Mouse (Mus musculus): Measurements from ENCODE around the gene Cmip. TPM values are rescaled to one million over a fixed set of nuclear protein-coding genes. Genes with fewer than 3 reads are reported as not detected.

Gene Cmip
- polyA plus RNA-seq (2011; ENCODE audit: insufficient read length, low read depth, missing spikeins): 31.0 and 40.2 TPM in 2 replicates

- Histone ChIP-seq H3K4me3 (ENCODE audit: insufficient read depth, low read length) (peak within 1 kb of the TSS; percentile 86), H3K4me1 (ENCODE audit: control insufficient read depth, insufficient read depth, low read length) (peaks cover 7% of the 10 kb centered on the region; the same call in 1 of the 2 replicates), H3K27ac (ENCODE audit: insufficient read depth, low read length) (peak within 1 kb of the TSS; percentile 79)
- TF ChIP-seq CTCF (IDR thresholded peaks at IDR 0.05; ENCODE audit: borderline replicate concordance, insufficient read depth, low read length) (no peak), POLR2A (IDR thresholded peaks at IDR 0.05; ENCODE audit: low read depth, low read length) (no peak)
Observed at GRCm38 (mm10) chr8:117257029-117257820, at the start of gene Cmip. Gene Cmip, plus strand, starts transcription at chr8:117257064.

DNA sequence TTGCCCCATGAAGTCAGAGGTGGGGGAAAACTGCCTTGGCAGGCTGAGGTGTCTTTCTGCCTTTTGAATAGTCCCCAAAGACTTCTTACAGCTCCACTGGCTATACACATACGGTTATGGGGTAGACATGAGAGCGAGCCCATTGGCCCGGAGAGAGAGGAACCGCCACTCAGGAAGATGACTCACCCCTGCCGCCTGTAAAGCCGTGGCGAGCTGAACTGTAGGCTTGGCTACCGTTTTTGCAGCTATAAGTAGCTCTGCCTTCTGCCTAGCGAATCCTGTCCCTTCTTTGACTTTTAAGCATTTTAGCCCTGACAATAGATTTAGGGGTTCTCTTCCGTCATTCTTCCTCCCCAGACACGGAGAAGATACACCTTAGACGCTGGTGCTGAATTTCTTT, 47.7 kb upstream of the Cmip start:
- TF ChIP-seq CTCF (IDR thresholded peaks at IDR 0.05; ENCODE audit: borderline replicate concordance, insufficient read depth, low read length): no peak
- no peak for TF ChIP-seq POLR2A (IDR thresholded peaks at IDR 0.05; ENCODE audit: low read depth, low read length)
- Histone ChIP-seq H3K4me1 (ENCODE audit: control insufficient read depth, insufficient read depth, low read length) (no peaks in the 10 kb centered on the region), H3K4me3 (ENCODE audit: insufficient read depth, low read length) (no peak overlapping the region), H3K27ac (ENCODE audit: insufficient read depth, low read length) (no peak overlapping the region)

DNA sequence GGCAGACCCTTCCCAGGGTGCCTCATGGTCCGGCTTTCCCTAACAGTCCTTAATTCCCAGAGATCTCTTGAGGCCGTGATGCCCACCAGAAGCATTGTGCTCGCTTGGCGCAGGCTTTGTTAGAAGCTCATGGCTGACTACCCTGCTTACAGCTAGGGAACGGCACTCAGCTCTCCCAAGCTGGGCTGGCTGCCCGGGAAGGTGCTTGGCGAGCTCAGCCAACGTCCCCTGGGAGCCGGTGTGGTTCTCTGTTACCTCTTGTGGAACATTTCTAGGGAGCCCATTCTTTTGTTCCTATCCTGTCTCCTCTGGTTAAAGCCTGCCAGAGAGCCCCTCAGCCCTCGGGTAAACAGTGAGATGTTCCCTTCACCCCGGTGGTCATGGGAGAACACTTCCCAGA, 44.8 kb upstream of the Cmip start:
- Histone ChIP-seq H3K4me1 (ENCODE audit: control insufficient read depth, insufficient read depth, low read length) (no peaks in the 10 kb centered on the region), H3K4me3 (ENCODE audit: insufficient read depth, low read length) (no peak overlapping the region), H3K27ac (ENCODE audit: insufficient read depth, low read length) (no peak overlapping the region)
- TF ChIP-seq POLR2A (IDR thresholded peaks at IDR 0.05; ENCODE audit: low read depth, low read length): no peak
- TF ChIP-seq CTCF (IDR thresholded peaks at IDR 0.05; ENCODE audit: borderline replicate concordance, insufficient read depth, low read length): no peak

- Histone ChIP-seq H3K4me3 (ENCODE audit: insufficient read depth, low read length) (no peak overlapping the region), H3K27ac (ENCODE audit: insufficient read depth, low read length) (no peak overlapping the region), H3K4me1 (ENCODE audit: control insufficient read depth, insufficient read depth, low read length) (no peaks in the 10 kb centered on the region)
- TF ChIP-seq CTCF (IDR thresholded peaks at IDR 0.05; ENCODE audit: borderline replicate concordance, insufficient read depth, low read length) (no peak), POLR2A (IDR thresholded peaks at IDR 0.05; ENCODE audit: low read depth, low read length) (no peak)
Observed at GRCm38 (mm10) chr8:117217724-117218123, 39.1 kb upstream of the Cmip start.

DNA sequence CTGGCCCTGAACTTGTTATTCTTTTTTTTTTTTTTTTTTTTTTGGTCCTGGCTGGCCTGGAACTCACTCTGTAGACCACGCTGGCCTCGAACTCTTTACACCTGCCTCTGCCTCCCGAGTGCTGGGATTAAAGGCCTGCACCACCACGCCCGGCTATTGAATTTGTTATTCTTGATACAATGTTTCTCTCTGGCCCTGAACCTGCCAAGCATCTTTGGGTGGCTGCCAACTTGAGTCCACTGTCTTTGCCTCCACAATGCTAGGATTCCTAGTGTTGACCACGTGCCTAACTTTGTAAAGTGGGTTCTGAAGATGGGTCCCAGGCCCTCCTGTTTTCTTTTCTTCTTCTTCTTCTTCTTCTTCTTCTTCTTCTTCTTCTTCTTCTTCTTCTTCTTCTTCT, 34.5 kb upstream of the Cmip start:
- Histone ChIP-seq H3K4me1 (ENCODE audit: control insufficient read depth, insufficient read depth, low read length) (no peaks in the 10 kb centered on the region), H3K27ac (ENCODE audit: insufficient read depth, low read length) (no peak overlapping the region), H3K4me3 (ENCODE audit: insufficient read depth, low read length) (no peak overlapping the region)
- TF ChIP-seq CTCF (IDR thresholded peaks at IDR 0.05; ENCODE audit: borderline replicate concordance, insufficient read depth, low read length): no peak
- TF ChIP-seq POLR2A (IDR thresholded peaks at IDR 0.05; ENCODE audit: low read depth, low read length): no peak

- Histone ChIP-seq H3K4me1 (ENCODE audit: control insufficient read depth, insufficient read depth, low read length) (no peaks in the 10 kb centered on the region), H3K4me3 (ENCODE audit: insufficient read depth, low read length) (no peak overlapping the region), H3K27ac (ENCODE audit: insufficient read depth, low read length) (no peak overlapping the region)
- TF ChIP-seq POLR2A (IDR thresholded peaks at IDR 0.05; ENCODE audit: low read depth, low read length) (no peak), CTCF (IDR thresholded peaks at IDR 0.05; ENCODE audit: borderline replicate concordance, insufficient read depth, low read length) (peak; percentile 84)
Observed at GRCm38 (mm10) chr8:117224630-117225029, 32.2 kb upstream of the Cmip start.

DNA sequence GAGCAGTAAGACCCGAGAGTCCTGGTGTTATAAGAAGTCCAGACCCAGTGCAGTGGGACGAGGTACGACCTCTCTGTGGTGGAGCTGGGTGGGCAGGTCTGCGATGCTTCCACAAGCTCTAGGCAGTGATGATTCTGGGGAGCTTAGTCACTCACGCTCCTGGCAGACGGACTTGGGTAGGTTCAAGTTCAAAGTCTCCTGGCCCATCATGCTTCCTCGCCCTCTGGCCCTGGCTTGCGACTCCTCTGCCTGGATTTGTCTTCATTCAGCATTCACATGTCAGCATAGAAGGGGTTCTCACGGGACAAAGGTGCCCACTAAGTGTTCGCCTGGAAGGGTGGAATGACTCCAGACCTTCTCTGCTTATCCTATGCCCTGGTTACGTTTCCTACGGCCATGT, 30.6 kb upstream of the Cmip start:
- TF ChIP-seq POLR2A (IDR thresholded peaks at IDR 0.05; ENCODE audit: low read depth, low read length) (no peak), CTCF (IDR thresholded peaks at IDR 0.05; ENCODE audit: borderline replicate concordance, insufficient read depth, low read length) (no peak)
- Histone ChIP-seq H3K4me3 (ENCODE audit: insufficient read depth, low read length) (no peak overlapping the region), H3K27ac (ENCODE audit: insufficient read depth, low read length) (no peak overlapping the region), H3K4me1 (ENCODE audit: control insufficient read depth, insufficient read depth, low read length) (no peaks in the 10 kb centered on the region)

GRCm38 (mm10) chr8:117227339-117227738, 29.5 kb upstream of the Cmip start:
- Histone ChIP-seq H3K27ac (ENCODE audit: insufficient read depth, low read length) (no peak overlapping the region), H3K4me1 (ENCODE audit: control insufficient read depth, insufficient read depth, low read length) (no peaks in the 10 kb centered on the region), H3K4me3 (ENCODE audit: insufficient read depth, low read length) (no peak overlapping the region)
- TF ChIP-seq CTCF (IDR thresholded peaks at IDR 0.05; ENCODE audit: borderline replicate concordance, insufficient read depth, low read length) (no peak), POLR2A (IDR thresholded peaks at IDR 0.05; ENCODE audit: low read depth, low read length) (no peak)

DNA sequence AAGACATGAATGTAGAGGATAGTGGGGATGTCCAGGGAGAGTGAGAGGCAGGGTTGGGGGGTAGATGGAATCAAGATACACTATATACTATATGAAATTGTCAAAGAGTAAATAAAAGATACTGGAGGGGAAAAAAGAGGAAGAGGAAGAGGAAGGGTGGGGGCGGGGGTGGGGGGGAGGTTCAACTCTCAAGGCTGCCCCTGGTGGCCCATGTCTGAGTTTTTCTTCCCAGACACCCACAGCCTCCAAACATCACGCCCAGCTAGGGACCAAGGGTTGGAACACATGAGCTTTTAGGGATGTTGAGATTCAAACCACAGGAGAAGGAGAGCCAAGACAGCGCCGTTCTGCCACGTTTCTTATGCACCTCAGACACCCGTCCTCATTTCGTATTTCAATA, 23.7 kb upstream of the Cmip start:
- Histone ChIP-seq H3K4me3 (ENCODE audit: insufficient read depth, low read length) (no peak overlapping the region), H3K4me1 (ENCODE audit: control insufficient read depth, insufficient read depth, low read length) (no peaks in the 10 kb centered on the region), H3K27ac (ENCODE audit: insufficient read depth, low read length) (no peak overlapping the region)
- TF ChIP-seq CTCF (IDR thresholded peaks at IDR 0.05; ENCODE audit: borderline replicate concordance, insufficient read depth, low read length) (no peak), POLR2A (IDR thresholded peaks at IDR 0.05; ENCODE audit: low read depth, low read length) (no peak)

- no peak overlapping the region for H3K27ac ChIP-seq (ENCODE audit: insufficient read depth, low read length)
- no peaks in the 10 kb centered on the region for H3K4me1 ChIP-seq (ENCODE audit: control insufficient read depth, insufficient read depth, low read length)
Observed at GRCm38 (mm10) chr8:117236531-117236930, 20.3 kb upstream of the Cmip start.

More at GRCm38 (mm10) chr8:117236531-117236930, 20.3 kb upstream of the Cmip start:
- TF ChIP-seq POLR2A (IDR thresholded peaks at IDR 0.05; ENCODE audit: low read depth, low read length): no peak
- no peak for TF ChIP-seq CTCF (IDR thresholded peaks at IDR 0.05; ENCODE audit: borderline replicate concordance, insufficient read depth, low read length)
- no peak overlapping the region for H3K4me3 ChIP-seq (ENCODE audit: insufficient read depth, low read length)
